Mouse (Mus musculus): ENCODE measurements at regions not wholly inside any gene's neighbourhood (a gene's known extent, or its start where the extent isn't known, plus 50 kb on each side); places are given as distances from the start of the nearest gene placed in this dataset.
A peak's percentile ranks its signal among the peaks of the same experiment; 100 is the strongest.

- Histone ChIP-seq H3K9ac (no peak overlapping the region), H3K27me3 (no peaks in the 10 kb centered on the region), H3K36me3 (no peaks in the 10 kb centered on the region), H3K4me2 (no peak overlapping the region), H3K4me1 (replicated peaks) (peaks cover 20% of the 10 kb centered on the region), H3K4me3 (no peak overlapping the region), H3K9me3 (no peaks in the 10 kb centered on the region), H3K27ac (replicated peaks) (no peak overlapping the region)
- 11% methylated on average over 3 of the region's 3 CpGs for WGBS
- ATAC-seq (ENCODE audit: low FRiP score, low read depth) = peak; percentile 54; the same call in 1 of the 2 replicates
Observed at GRCm38 (mm10) chr1:57218616-57219015, 158.8 kb upstream of the 1700066M21Rik start.

GRCm38 (mm10) chr1:57224425-57225104 lies 152.9 kb upstream of the 1700066M21Rik start:
- Histone ChIP-seq H3K9me3 (no peaks in the 10 kb centered on the region), H3K36me3 (no peaks in the 10 kb centered on the region), H3K4me2 (peak overlapping the region; percentile 35), H3K4me1 (replicated peaks) (0 out of 2 replicates have a peak, but pooled peaks cover 2% of the 10 kb centered on the region), H3K27ac (replicated peaks) (peak overlapping the region; percentile 53), H3K27me3 (no peaks in the 10 kb centered on the region), H3K4me3 (peak overlapping the region; percentile 13; the same call in 1 of the 2 replicates), H3K9ac (no peak overlapping the region)
- 60% methylated on average over 10 of the region's 10 CpGs for WGBS
- peak; percentile 79 for ATAC-seq (ENCODE audit: low FRiP score, low read depth)

GRCm38 (mm10) chr1:57243607-57244408 lies 133.6 kb upstream of the 1700066M21Rik start:
- Histone ChIP-seq H3K9me3 (no peaks in the 10 kb centered on the region), H3K4me3 (no peak overlapping the region), H3K4me2 (no peak overlapping the region), H3K9ac (no peak overlapping the region), H3K27me3 (no peaks in the 10 kb centered on the region), H3K36me3 (no peaks in the 10 kb centered on the region), H3K4me1 (replicated peaks) (no peaks in the 10 kb centered on the region), H3K27ac (replicated peaks) (no peak overlapping the region)
- WGBS = 25% methylated on average over 6 of the region's 6 CpGs
- ATAC-seq (ENCODE audit: low FRiP score, low read depth) = no peak

GRCm38 (mm10) chr1:57259626-57260025 lies 117.8 kb upstream of the 1700066M21Rik start:
- ATAC-seq (ENCODE audit: low FRiP score, low read depth) = no peak
- Histone ChIP-seq H3K27ac (replicated peaks) (no peak overlapping the region), H3K4me2 (no peak overlapping the region), H3K4me1 (replicated peaks) (no peaks in the 10 kb centered on the region), H3K27me3 (no peaks in the 10 kb centered on the region), H3K36me3 (no peaks in the 10 kb centered on the region), H3K9me3 (no peaks in the 10 kb centered on the region), H3K4me3 (no peak overlapping the region), H3K9ac (no peak overlapping the region)
- WGBS = 43% methylated on average over 7 of the region's 7 CpGs

- no peak overlapping the region for H3K9ac ChIP-seq
- H3K36me3 ChIP-seq = no peaks in the 10 kb centered on the region
- no peak overlapping the region for H3K4me3 ChIP-seq
- no peak overlapping the region for H3K27ac ChIP-seq (replicated peaks)
- no peak for ATAC-seq (ENCODE audit: low FRiP score, low read depth)
- WGBS = 37% methylated on average over 12 of the region's 12 CpGs
- no peaks in the 10 kb centered on the region for H3K9me3 ChIP-seq
- H3K4me2 ChIP-seq = peak overlapping the region; percentile 35; the same call in 1 of the 2 replicates
- H3K4me1 ChIP-seq (replicated peaks) = no peaks in the 10 kb centered on the region; the same call in 1 of the 2 replicates
- H3K27me3 ChIP-seq = 0 out of 2 replicates have a peak, but pooled peaks cover 2% of the 10 kb centered on the region
Observed at GRCm38 (mm10) chr1:57265012-57265760, 112.2 kb upstream of the 1700066M21Rik start.

GRCm38 (mm10) chr1:57266695-57267094 lies 110.7 kb upstream of the 1700066M21Rik start:
- H3K27me3 ChIP-seq = 0 out of 2 replicates have a peak, but pooled peaks cover 2% of the 10 kb centered on the region
- H3K4me1 ChIP-seq (replicated peaks) = no peaks in the 10 kb centered on the region; the same call in 1 of the 2 replicates
- WGBS = 46% methylated on average over 4 of the region's 4 CpGs
- no peak overlapping the region for H3K27ac ChIP-seq (replicated peaks)
- H3K36me3 ChIP-seq = no peaks in the 10 kb centered on the region
- no peak overlapping the region for H3K4me3 ChIP-seq
- no peak overlapping the region for H3K4me2 ChIP-seq
- no peak for ATAC-seq (ENCODE audit: low FRiP score, low read depth)
- H3K9me3 ChIP-seq = no peaks in the 10 kb centered on the region
- no peak overlapping the region for H3K9ac ChIP-seq

- Histone ChIP-seq H3K4me2 (no peak overlapping the region), H3K36me3 (no peaks in the 10 kb centered on the region), H3K4me1 (replicated peaks) (no peaks in the 10 kb centered on the region; the same call in 1 of the 2 replicates), H3K4me3 (no peak overlapping the region), H3K27ac (replicated peaks) (no peak overlapping the region), H3K9ac (no peak overlapping the region), H3K27me3 (0 out of 2 replicates have a peak, but pooled peaks cover 2% of the 10 kb centered on the region), H3K9me3 (no peaks in the 10 kb centered on the region)
- no peak for ATAC-seq (ENCODE audit: low FRiP score, low read depth)
- WGBS = 74% methylated on average over 2 of the region's 2 CpGs
Observed at GRCm38 (mm10) chr1:57267851-57268250, 109.6 kb upstream of the 1700066M21Rik start.

- WGBS = 49% methylated on average over 13 of the region's 13 CpGs
- Histone ChIP-seq H3K36me3 (no peaks in the 10 kb centered on the region), H3K27me3 (0 out of 2 replicates have a peak, but pooled peaks cover 2% of the 10 kb centered on the region), H3K27ac (replicated peaks) (no peak overlapping the region), H3K9me3 (no peaks in the 10 kb centered on the region), H3K4me3 (no peak overlapping the region), H3K9ac (no peak overlapping the region), H3K4me2 (no peak overlapping the region), H3K4me1 (replicated peaks) (no peaks in the 10 kb centered on the region; the same call in 1 of the 2 replicates)
- ATAC-seq (ENCODE audit: low FRiP score, low read depth) = peak; percentile 87
Observed at GRCm38 (mm10) chr1:57269679-57270354, 107.6 kb upstream of the 1700066M21Rik start.

GRCm38 (mm10) chr1:57272593-57272992 lies 104.8 kb upstream of the 1700066M21Rik start:
- Histone ChIP-seq H3K4me2 (no peak overlapping the region), H3K36me3 (no peaks in the 10 kb centered on the region), H3K9me3 (no peaks in the 10 kb centered on the region), H3K4me3 (no peak overlapping the region), H3K27me3 (0 out of 2 replicates have a peak, but pooled peaks cover 2% of the 10 kb centered on the region), H3K9ac (no peak overlapping the region), H3K27ac (replicated peaks) (no peak overlapping the region), H3K4me1 (replicated peaks) (no peaks in the 10 kb centered on the region)
- no peak for ATAC-seq (ENCODE audit: low FRiP score, low read depth)
- 89% methylated on average over 5 of the region's 5 CpGs for WGBS

- H3K9me3 ChIP-seq = no peaks in the 10 kb centered on the region
- no peak overlapping the region for H3K4me3 ChIP-seq
- no peak overlapping the region for H3K9ac ChIP-seq
- H3K4me2 ChIP-seq = no peak overlapping the region
- 79% methylated on average over 3 of the region's 3 CpGs for WGBS
- no peak overlapping the region for H3K27ac ChIP-seq (replicated peaks)
- no peaks in the 10 kb centered on the region for H3K4me1 ChIP-seq (replicated peaks)
- no peaks in the 10 kb centered on the region for H3K27me3 ChIP-seq
- ATAC-seq (ENCODE audit: low FRiP score, low read depth) = no peak
- H3K36me3 ChIP-seq = no peaks in the 10 kb centered on the region
Observed at GRCm38 (mm10) chr1:57281549-57281948, 95.9 kb upstream of the 1700066M21Rik start.

GRCm38 (mm10) chr1:57296186-57296585 lies 81.2 kb upstream of the 1700066M21Rik start:
- Histone ChIP-seq H3K9ac (no peak overlapping the region), H3K9me3 (no peaks in the 10 kb centered on the region), H3K4me1 (replicated peaks) (no peaks in the 10 kb centered on the region), H3K4me2 (no peak overlapping the region), H3K4me3 (no peak overlapping the region), H3K36me3 (no peaks in the 10 kb centered on the region), H3K27ac (replicated peaks) (no peak overlapping the region), H3K27me3 (no peaks in the 10 kb centered on the region)
- WGBS = 92% methylated on average over 1 of the region's 1 CpGs
- no peak for ATAC-seq (ENCODE audit: low FRiP score, low read depth)
